Mouse (Mus musculus) midbrain, embryonic 14.5 days (tissue): ENCODE measurements around the gene Kcna3. TPM values are rescaled to one million over a fixed set of nuclear protein-coding genes. Genes with fewer than 3 reads are reported as not detected.

ENCODE experiments used
- ATAC-seq: fragments of 200-750 bp; cut with Nextera tagmentation; 2 replicates; pipeline ENCODE4 v1.8.0; 2017; ENCODE audit warnings: moderate number of reproducible peaks, moderate library complexity; ENCODE audit not compliant: low FRiP score, low TSS enrichment
- DNase-seq: peaks from one replicate; pipeline ENCODE4 v3.0.0-alpha.2; 2015
- H3K27ac ChIP-seq: fragments of 300-500 bp; sonication (generic); replicated peaks from 2 replicates; pipeline ENCODE4 v1.5.1; 2014; ENCODE audit warnings: mild to moderate bottlenecking, low read depth, low read length, moderate library complexity
- H3K27me3 ChIP-seq: fragments of 300-500 bp; sonication (generic); 2 replicates; pipeline ENCODE4 v1.6.1; 2014; ENCODE audit warnings: low read length, control low read depth, mixed read lengths; ENCODE audit not compliant: control insufficient read depth, insufficient read depth
- H3K36me3 ChIP-seq: fragments of 300-500 bp; sonication (generic); 2 replicates; pipeline ENCODE4 v1.6.1; 2014; ENCODE audit warnings: low read length, control low read depth; ENCODE audit not compliant: control insufficient read depth, insufficient read depth
- H3K4me1 ChIP-seq: fragments of 300-500 bp; sonication (generic); 2 replicates; pipeline ENCODE4 v1.6.1; 2014; ENCODE audit warnings: mild to moderate bottlenecking, antibody characterized with exemption, low read length, control low read depth; ENCODE audit not compliant: control insufficient read depth, insufficient read depth
- H3K4me2 ChIP-seq: fragments of 300-500 bp; sonication (generic); 2 replicates; pipeline ENCODE4 v1.6.1; 2014; ENCODE audit warnings: mild to moderate bottlenecking, low read length, moderate library complexity
- H3K4me3 ChIP-seq: fragments of 300-500 bp; sonication (generic); replicated peaks from 2 replicates; pipeline ENCODE4 v1.5.1; 2014; ENCODE audit warnings: low read depth, low read length
- H3K9ac ChIP-seq: fragments of 300-500 bp; sonication (generic); replicated peaks from 2 replicates; pipeline ENCODE4 v1.6.1; 2014; ENCODE audit warnings: mild to moderate bottlenecking, low read length, moderate library complexity
- H3K9me3 ChIP-seq: fragments of 300-500 bp; sonication (generic); 2 replicates; pipeline ENCODE4 v1.6.1; 2016; ENCODE audit warnings: low read length, control low read depth, mixed read lengths; ENCODE audit not compliant: control insufficient read depth
- WGBS: fragments of 180-500 bp; shearing (Covaris S2); extraction: QIAGEN DNeasy Blood & Tissue Kit; methylation state at CpG from one replicate; pipeline ENCODE4 v1.1.7; 2014; 5-methylcytosine and 5-hydroxymethylcytosine counted together
- polyA plus RNA-seq: library from polyadenylated mRNA; unstranded; fragments of >200 nt; fragmentation: Nextera tagmentation; extraction: Ambion mirVana; gene quantifications from 2 replicates; pipeline ENCODE4 v1.2.1, GENCODE M21; 2014

The Kcna3 gene
- polyA plus RNA-seq, 1 experiment from 2014 or later, result 16.0 TPM

DNA sequence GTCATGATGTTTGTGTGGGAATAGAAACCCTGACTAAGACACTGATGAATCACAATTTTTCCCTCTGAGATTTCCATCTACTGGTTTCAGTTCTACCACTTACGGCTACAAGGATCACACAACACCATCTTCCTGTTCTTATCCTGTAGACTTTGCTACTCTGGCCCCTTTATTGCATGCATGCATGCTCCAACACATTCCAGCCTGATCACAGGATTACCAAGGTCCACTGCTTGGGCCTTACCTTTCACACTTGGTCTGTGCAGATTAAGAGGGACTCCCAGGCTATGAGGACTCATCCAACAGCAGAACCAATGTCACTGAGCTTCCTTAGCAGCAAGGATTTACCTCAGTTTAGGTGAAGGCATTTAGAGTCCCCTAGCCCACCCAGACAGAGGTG is 39.7 kb downstream of the Kcna3 start:
- H3K36me3 ChIP-seq, result no peaks in the 10 kb centered on the region
- H3K27me3 ChIP-seq, result no peaks in the 10 kb centered on the region
- H3K4me1 ChIP-seq, result no peaks in the 10 kb centered on the region; the same call in 1 of the 2 replicates
- ATAC-seq (no peak), DNase-seq (no peak)
- no peak overlapping the region for H3K27ac ChIP-seq
- no peak overlapping the region for H3K4me3 ChIP-seq
- 89% methylated on average over 1 of the region's 1 CpGs for WGBS
- no peak overlapping the region for H3K4me2 ChIP-seq
- no peak overlapping the region for H3K9ac ChIP-seq
- no peaks in the 10 kb centered on the region for H3K9me3 ChIP-seq

DNA sequence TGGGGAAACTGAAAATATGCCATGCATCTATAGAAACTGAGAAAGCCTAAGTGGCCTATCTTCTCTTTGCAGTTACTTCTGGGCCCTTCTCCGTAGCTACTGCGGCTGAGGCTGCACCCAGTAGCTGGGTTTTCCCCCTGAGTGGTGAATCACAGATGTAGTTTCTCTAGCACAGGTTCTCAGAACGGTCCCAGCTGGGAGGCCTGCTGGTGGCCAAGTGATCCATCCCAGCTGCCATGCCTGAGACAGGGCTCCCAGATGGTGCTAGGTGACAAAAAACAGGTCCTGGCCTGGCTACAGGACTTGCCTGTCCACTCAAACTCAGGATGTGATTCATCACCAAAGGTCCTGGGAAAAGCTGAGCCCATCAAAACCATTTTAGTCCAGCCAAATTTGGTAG is 40.7 kb downstream of the Kcna3 start:
- WGBS, result 87% methylated on average over 3 of the region's 3 CpGs
- Histone ChIP-seq H3K36me3 (no peaks in the 10 kb centered on the region), H3K4me3 (no peak overlapping the region), H3K4me2 (no peak overlapping the region), H3K9me3 (no peaks in the 10 kb centered on the region), H3K27me3 (no peaks in the 10 kb centered on the region), H3K4me1 (no peaks in the 10 kb centered on the region; the same call in 1 of the 2 replicates), H3K27ac (no peak overlapping the region), H3K9ac (no peak overlapping the region)
- no peak for DNase-seq
- ATAC-seq, result no peak

DNA sequence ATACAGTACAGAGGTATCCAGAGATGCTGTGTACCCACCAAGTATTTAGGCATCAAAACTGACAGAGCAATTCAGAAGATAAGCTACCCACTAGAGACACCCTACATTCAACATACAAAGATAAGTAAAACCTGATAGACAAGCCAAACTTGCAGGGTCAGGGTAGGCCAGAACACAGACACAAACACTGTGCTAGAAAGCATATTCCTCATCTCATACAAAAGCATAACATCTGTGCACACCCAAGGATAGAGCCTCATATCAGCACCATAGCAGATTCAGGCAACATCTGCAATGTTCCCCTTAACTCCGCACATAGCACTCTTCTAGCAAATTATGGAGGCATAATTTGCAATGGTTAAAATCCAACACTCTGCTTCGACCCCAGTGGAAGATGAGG is 41.1 kb downstream of the Kcna3 start:
- H3K9ac ChIP-seq, result no peak overlapping the region
- H3K9me3 ChIP-seq, result no peaks in the 10 kb centered on the region
- no peak overlapping the region for H3K4me2 ChIP-seq
- 86% methylated on average over 2 of the region's 2 CpGs for WGBS
- no peak overlapping the region for H3K27ac ChIP-seq
- H3K4me3 ChIP-seq, result no peak overlapping the region
- no peaks in the 10 kb centered on the region; the same call in 1 of the 2 replicates for H3K4me1 ChIP-seq
- no peaks in the 10 kb centered on the region for H3K36me3 ChIP-seq
- DNase-seq (no peak), ATAC-seq (no peak)
- H3K27me3 ChIP-seq, result no peaks in the 10 kb centered on the region

DNA sequence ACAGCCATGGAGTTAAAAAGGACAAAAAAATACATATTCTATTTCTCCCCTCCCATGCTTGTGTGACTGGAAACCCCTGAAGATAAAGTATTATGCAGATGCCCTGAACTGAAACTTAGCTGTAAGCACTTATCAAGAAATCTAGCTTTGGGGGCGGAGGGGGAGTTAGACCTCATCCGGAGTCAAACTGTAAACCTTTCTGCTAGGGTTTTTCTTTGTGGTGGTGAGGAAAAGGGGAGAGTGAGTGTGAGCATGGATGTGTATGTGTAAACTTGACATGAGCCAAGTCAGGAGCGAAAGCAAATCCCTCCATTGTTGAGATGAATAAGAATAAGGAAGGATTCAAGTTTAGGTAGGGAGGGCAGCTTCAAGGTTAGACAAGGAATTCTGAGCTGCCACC is 44.8 kb downstream of the Kcna3 start:
- no peaks in the 10 kb centered on the region; the same call in 1 of the 2 replicates for H3K4me1 ChIP-seq
- ATAC-seq (no peak), DNase-seq (no peak)
- no peaks in the 10 kb centered on the region for H3K9me3 ChIP-seq
- WGBS, result 77% methylated on average over 3 of the region's 3 CpGs
- no peak overlapping the region for H3K4me3 ChIP-seq
- H3K27me3 ChIP-seq, result no peaks in the 10 kb centered on the region
- no peak overlapping the region for H3K27ac ChIP-seq
- no peaks in the 10 kb centered on the region for H3K36me3 ChIP-seq
- no peak overlapping the region for H3K4me2 ChIP-seq
- H3K9ac ChIP-seq, result no peak overlapping the region

DNA sequence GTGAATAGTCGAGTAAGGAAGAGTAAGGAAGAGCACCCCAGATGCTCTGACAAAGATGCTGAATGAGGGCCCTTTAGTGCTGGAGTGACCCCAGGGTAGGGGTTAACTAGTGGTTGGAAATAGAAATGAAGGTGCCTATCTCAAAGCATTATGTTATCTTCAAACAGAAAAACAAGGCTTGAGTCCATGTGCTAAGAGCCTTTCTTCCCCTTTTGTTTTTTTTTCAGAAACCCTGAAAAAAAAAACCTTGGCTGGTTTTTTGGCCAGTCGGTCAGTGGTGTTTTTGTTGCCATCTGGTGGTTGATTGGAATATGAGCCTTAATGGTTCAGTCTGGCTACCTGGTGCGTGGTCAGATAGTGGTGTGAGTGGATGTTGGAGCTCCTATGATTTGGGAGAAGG is 45.3 kb downstream of the Kcna3 start:
- no peak overlapping the region for H3K9ac ChIP-seq
- no peak overlapping the region for H3K4me3 ChIP-seq
- no peaks in the 10 kb centered on the region for H3K36me3 ChIP-seq
- H3K9me3 ChIP-seq, result no peaks in the 10 kb centered on the region
- no peak overlapping the region for H3K4me2 ChIP-seq
- 26% methylated on average over 3 of the region's 3 CpGs for WGBS
- no peak overlapping the region for H3K27ac ChIP-seq
- H3K4me1 ChIP-seq, result no peaks in the 10 kb centered on the region; the same call in 1 of the 2 replicates
- ATAC-seq (no peak), DNase-seq (peak; percentile 82)
- no peaks in the 10 kb centered on the region for H3K27me3 ChIP-seq

DNA sequence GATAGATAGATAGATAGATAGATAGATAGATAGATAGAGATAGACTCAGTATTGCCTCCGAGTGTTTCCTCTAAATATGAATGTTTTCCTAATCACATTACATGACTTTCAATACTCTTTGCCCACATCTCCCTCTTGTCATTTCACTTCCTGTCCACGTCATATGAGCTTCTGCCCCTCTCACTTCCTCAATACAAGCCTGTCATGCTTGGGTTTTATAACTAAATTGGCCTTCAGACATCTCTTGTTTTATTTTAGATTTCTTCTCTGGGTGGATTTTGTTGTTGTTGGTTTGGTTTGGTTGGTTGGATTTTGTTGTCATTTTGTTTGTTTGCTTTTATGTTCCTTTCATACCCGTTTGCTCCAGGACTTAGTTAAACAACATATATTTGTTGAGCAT is 48.6 kb downstream of the Kcna3 start:
- Histone ChIP-seq H3K36me3 (no peaks in the 10 kb centered on the region), H3K4me3 (no peak overlapping the region), H3K27me3 (no peaks in the 10 kb centered on the region), H3K4me2 (no peak overlapping the region), H3K9ac (no peak overlapping the region), H3K4me1 (no peaks in the 10 kb centered on the region; the same call in 1 of the 2 replicates), H3K9me3 (no peaks in the 10 kb centered on the region), H3K27ac (no peak overlapping the region)
- 84% methylated on average over 3 of the region's 3 CpGs for WGBS
- ATAC-seq (no peak), DNase-seq (no peak)

DNA sequence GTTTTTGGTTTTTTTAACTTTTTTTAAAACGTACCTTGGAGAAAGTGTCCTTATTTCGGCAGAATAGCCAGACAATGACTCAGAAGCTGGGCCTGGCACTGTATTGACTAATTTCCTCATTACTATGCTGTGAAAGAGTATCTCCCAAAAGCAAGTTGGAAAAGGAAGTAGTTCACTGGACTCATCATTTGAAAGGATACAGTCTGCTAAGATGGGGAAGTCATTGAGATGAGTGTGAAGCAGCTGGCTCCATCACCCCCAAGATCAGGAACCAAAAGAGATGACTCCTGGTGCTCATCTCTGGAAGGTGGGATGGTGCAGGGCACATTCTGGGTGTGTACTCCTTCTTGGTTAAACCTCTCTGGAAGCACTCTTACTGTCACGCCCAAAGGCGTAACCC is 51.4 kb downstream of the Kcna3 start:
- no peak overlapping the region for H3K9ac ChIP-seq
- H3K9me3 ChIP-seq, result no peaks in the 10 kb centered on the region
- no peaks in the 10 kb centered on the region for H3K36me3 ChIP-seq
- H3K27ac ChIP-seq, result no peak overlapping the region
- no peak overlapping the region for H3K4me2 ChIP-seq
- no peaks in the 10 kb centered on the region for H3K27me3 ChIP-seq
- H3K4me3 ChIP-seq, result no peak overlapping the region
- 92% methylated on average over 4 of the region's 4 CpGs for WGBS
- ATAC-seq (no peak), DNase-seq (no peak)
- H3K4me1 ChIP-seq, result no peaks in the 10 kb centered on the region

Other genes starting within 250 kb of the Kcna3 start
- gene Cd53, start 246.0 kb upstream of the Kcna3 start, polyA plus RNA-seq, result 2.6 and 6.4 TPM in 2 replicates
- gene Olfr266, start 209.9 kb upstream of the Kcna3 start, polyA plus RNA-seq, result not detected in 2 replicates
- gene Kcna2, start 65.0 kb downstream of the Kcna3 start, polyA plus RNA-seq, result 1.5 and 2.0 TPM in 2 replicates
- gene Kcna10, start 146.9 kb downstream of the Kcna3 start, polyA plus RNA-seq, result not detected in 2 replicates
- 0.17 TPM in 1 of 2 replicates, not detected in the other for gene Cym, start 185.6 kb downstream of the Kcna3 start, polyA plus RNA-seq
- gene A630076J17Rik, start 194.4 kb downstream of the Kcna3 start, polyA plus RNA-seq, result not detected in 2 replicates
- 0.12 and 0.16 TPM in 2 replicates for gene Prok1, start 203.5 kb downstream of the Kcna3 start, polyA plus RNA-seq
- gene Lamtor5, start 242.7 kb downstream of the Kcna3 start, polyA plus RNA-seq, result 190 and 210 TPM in 2 replicates